Mouse (Mus musculus) layer of hippocampus, adult 11-12 months (tissue): Measurements from ENCODE around the gene Hoxd12.

Experiments
- DNase-seq: peaks from one replicate; pipeline ENCODE4 v3.0.0; 2022; ENCODE audit warnings: low spot score

Gene Hoxd12

GRCm38 (mm10) chr2:74663291-74663925, 11.4 kb upstream of the Hoxd12 start:
- peak; percentile 61 for DNase-seq

- DNase-seq: no peak
Observed at GRCm38 (mm10) chr2:74666411-74666810, 8.4 kb upstream of the Hoxd12 start.

- no peak for DNase-seq
Observed at GRCm38 (mm10) chr2:74667191-74667841, 7.5 kb upstream of the Hoxd12 start.

GRCm38 (mm10) chr2:74667842-74668357, 6.9 kb upstream of the Hoxd12 start, which contains the start of gene Hoxd13:
TSS of gene Hoxd13 (plus strand) at chr2:74668310.
- DNase-seq: no peak

- DNase-seq: no peak
Observed at GRCm38 (mm10) chr2:74668370-74669229, 6.2 kb upstream of the Hoxd12 start.

- no peak for DNase-seq
Observed at GRCm38 (mm10) chr2:74669230-74669578, 5.6 kb upstream of the Hoxd12 start.

GRCm38 (mm10) chr2:74669650-74670235, 5.1 kb upstream of the Hoxd12 start:
- DNase-seq: no peak

- no peak for DNase-seq
Observed at GRCm38 (mm10) chr2:74670632-74671188, 4.1 kb upstream of the Hoxd12 start.

- no peak for DNase-seq
Observed at GRCm38 (mm10) chr2:74671847-74672246, 3.0 kb upstream of the Hoxd12 start.

- no peak for DNase-seq
Observed at GRCm38 (mm10) chr2:74672481-74673362, 2.1 kb upstream of the Hoxd12 start.

GRCm38 (mm10) chr2:74673835-74674425, 883 bp upstream of the Hoxd12 start:
- no peak for DNase-seq

- no peak for DNase-seq
Observed at GRCm38 (mm10) chr2:74675666-74676282, 961 bp downstream of the Hoxd12 start.

GRCm38 (mm10) chr2:74676376-74677052, 1.7 kb downstream of the Hoxd12 start:
- no peak for DNase-seq

- DNase-seq: no peak
Observed at GRCm38 (mm10) chr2:74677106-74677505, 2.3 kb downstream of the Hoxd12 start.

- DNase-seq: no peak
Observed at GRCm38 (mm10) chr2:74678891-74679595, 4.2 kb downstream of the Hoxd12 start, which contains the start of gene Hoxd11. TSS of gene Hoxd11 (plus strand) at chr2:74679557.

GRCm38 (mm10) chr2:74679596-74679971, 4.8 kb downstream of the Hoxd12 start:
- DNase-seq: no peak

GRCm38 (mm10) chr2:74679980-74680379, 5.2 kb downstream of the Hoxd12 start:
- no peak for DNase-seq

- no peak for DNase-seq
Observed at GRCm38 (mm10) chr2:74680561-74681398, 6.0 kb downstream of the Hoxd12 start.
